Mouse (Mus musculus): ENCODE results near the gene Gm28036.
"Not testable (repeated sequence)": the region's sequence is repeated elsewhere in the genome, so short reads cannot be mapped to it uniquely, and the experiment has no call there.

The Gm28036 gene

GRCm38 (mm10) chr2:156126992-156127391, at the start of gene Gm28036:
Gene Gm28036, minus strand, starts transcription at chr2:156127092.
- DNase-seq (ENCODE audit: low spot score in 2 of 2) = no peak

- no peak for DNase-seq (ENCODE audit: low spot score in 2 of 2)
These were observed 39.7 kb upstream of the Gm28036 start for GRCm38 (mm10) chr2:156166557-156166956.

- no peak for DNase-seq (ENCODE audit: low spot score in 2 of 2)
These were observed 38.6 kb upstream of the Gm28036 start for GRCm38 (mm10) chr2:156165478-156165877.

GRCm38 (mm10) chr2:156151538-156151937, 24.6 kb upstream of the Gm28036 start:
- DNase-seq (ENCODE audit: low spot score in 2 of 2) = no peak

GRCm38 (mm10) chr2:156147316-156147915, 20.5 kb upstream of the Gm28036 start:
- no peak for DNase-seq (ENCODE audit: low spot score in 2 of 2)

GRCm38 (mm10) chr2:156146272-156146989, 19.5 kb upstream of the Gm28036 start:
- DNase-seq (ENCODE audit: low spot score in 2 of 2) = no peak

- DNase-seq (ENCODE audit: low spot score in 2 of 2) = no peak
These were observed 18.7 kb upstream of the Gm28036 start for GRCm38 (mm10) chr2:156145486-156146130.

GRCm38 (mm10) chr2:156143953-156144724, 17.2 kb upstream of the Gm28036 start, which contains the start of the genes Romo1 and Nfs1:
Gene Romo1, plus strand, starts transcription at chr2:156144039.
Gene Nfs1, minus strand, starts transcription at chr2:156144186.
- DNase-seq (ENCODE audit: low spot score in 2 of 2) = peak; percentile 82 to 85

- DNase-seq (ENCODE audit: low spot score in 2 of 2) = peak in 1 of 2 experiments; percentile 9
These were observed 16.5 kb upstream of the Gm28036 start for GRCm38 (mm10) chr2:156143367-156143766.

GRCm38 (mm10) chr2:156142820-156143219, 15.9 kb upstream of the Gm28036 start:
- no peak for DNase-seq (ENCODE audit: low spot score in 2 of 2)

- no peak for DNase-seq (ENCODE audit: low spot score in 2 of 2)
These were observed 8.8 kb upstream of the Gm28036 start for GRCm38 (mm10) chr2:156135695-156136094.

GRCm38 (mm10) chr2:156134161-156134560, 7.3 kb upstream of the Gm28036 start:
- no peak for DNase-seq (ENCODE audit: low spot score in 2 of 2)

- no peak for DNase-seq (ENCODE audit: low spot score in 2 of 2)
These were observed 3.2 kb downstream of the Gm28036 start for GRCm38 (mm10) chr2:156123731-156124130.

GRCm38 (mm10) chr2:156119566-156119965, 7.3 kb downstream of the Gm28036 start:
- no peak for DNase-seq (ENCODE audit: low spot score in 2 of 2)

GRCm38 (mm10) chr2:156112080-156112423, 14.8 kb downstream of the Gm28036 start:
- not testable (repeated sequence) for DNase-seq (ENCODE audit: low spot score in 2 of 2)

GRCm38 (mm10) chr2:156111358-156112079, 15.4 kb downstream of the Gm28036 start, which contains the start of the genes Cpne1 and Rbm12:
Gene Cpne1, minus strand, starts transcription at chr2:156111965.
Gene Rbm12, minus strand, starts transcription at chr2:156111978.
- peak; percentile 84 to 89 for DNase-seq (ENCODE audit: low spot score in 2 of 2)

GRCm38 (mm10) chr2:156110627-156111357, 16.1 kb downstream of the Gm28036 start:
- no peak for DNase-seq (ENCODE audit: low spot score in 2 of 2)

GRCm38 (mm10) chr2:156091926-156092325, 35.0 kb downstream of the Gm28036 start:
- no peak for DNase-seq (ENCODE audit: low spot score in 2 of 2)

- no peak for DNase-seq (ENCODE audit: low spot score in 2 of 2)
These were observed 37.1 kb downstream of the Gm28036 start for GRCm38 (mm10) chr2:156089799-156090198.

- no peak for DNase-seq (ENCODE audit: low spot score in 2 of 2)
These were observed 39.3 kb downstream of the Gm28036 start for GRCm38 (mm10) chr2:156087391-156088110.
